Mouse (Mus musculus) forebrain, embryonic 16.5 days (tissue): ENCODE measurements around the gene Ccdc63. TPM values are rescaled to one million over a fixed set of nuclear protein-coding genes. Genes with fewer than 3 reads are reported as not detected.

Experiments
- ATAC-seq: fragments of 200-750 bp; cut with Nextera tagmentation; 2 replicates; pipeline ENCODE4 v1.8.0; 2017; ENCODE audit warnings: mild to moderate bottlenecking, moderate library complexity
- H3K27ac ChIP-seq: fragments of 300-500 bp; sonication (generic); 2 replicates; pipeline ENCODE4 v1.5.1; 2014; ENCODE audit warnings: low read length, control low read depth
- H3K27me3 ChIP-seq: fragments of 300-500 bp; sonication (generic); replicated peaks from 2 replicates; pipeline ENCODE4 v1.6.1; 2014; ENCODE audit warnings: low read length; ENCODE audit not compliant: control insufficient read depth, insufficient read depth
- H3K36me3 ChIP-seq: fragments of 300-500 bp; sonication (generic); 2 replicates; pipeline ENCODE4 v1.6.1; 2014; ENCODE audit not compliant: control insufficient read depth, insufficient read depth
- H3K4me1 ChIP-seq: fragments of 300-500 bp; sonication (generic); replicated peaks from 2 replicates; pipeline ENCODE4 v1.6.1; 2014; ENCODE audit warnings: low read length; ENCODE audit not compliant: control insufficient read depth, insufficient read depth
- H3K4me2 ChIP-seq: fragments of 300-500 bp; sonication (generic); 2 replicates; pipeline ENCODE4 v1.6.1; 2014; ENCODE audit warnings: mild to moderate bottlenecking, low read length, control low read depth
- H3K4me3 ChIP-seq: fragments of 300-500 bp; sonication (generic); replicated peaks from 2 replicates; pipeline ENCODE4 v1.5.1; 2014; ENCODE audit warnings: mild to moderate bottlenecking, low read length, control low read depth
- H3K9ac ChIP-seq: fragments of 300-500 bp; sonication (generic); replicated peaks from 2 replicates; pipeline ENCODE4 v1.6.1; 2014; ENCODE audit warnings: low read depth, low read length, control low read depth
- H3K9me3 ChIP-seq: fragments of 300-500 bp; sonication (generic); 2 replicates; pipeline ENCODE4 v1.6.1; 2016; ENCODE audit warnings: low read length; ENCODE audit not compliant: control insufficient read depth
- WGBS: fragments of 180-500 bp; shearing (Covaris S2); extraction: QIAGEN DNeasy Blood & Tissue Kit; methylation state at CpG from one replicate; pipeline ENCODE4 v1.1.7; 2014; 5-methylcytosine and 5-hydroxymethylcytosine counted together
- polyA plus RNA-seq: library from polyadenylated mRNA; unstranded; fragments of >200 nt; fragmentation: Nextera tagmentation; extraction: Ambion mirVana; gene quantifications from 2 replicates; pipeline ENCODE4 v1.2.1, GENCODE M21; 2015

Gene Ccdc63
- polyA plus RNA-seq, 1 experiment from 2014 or later: not detected

DNA sequence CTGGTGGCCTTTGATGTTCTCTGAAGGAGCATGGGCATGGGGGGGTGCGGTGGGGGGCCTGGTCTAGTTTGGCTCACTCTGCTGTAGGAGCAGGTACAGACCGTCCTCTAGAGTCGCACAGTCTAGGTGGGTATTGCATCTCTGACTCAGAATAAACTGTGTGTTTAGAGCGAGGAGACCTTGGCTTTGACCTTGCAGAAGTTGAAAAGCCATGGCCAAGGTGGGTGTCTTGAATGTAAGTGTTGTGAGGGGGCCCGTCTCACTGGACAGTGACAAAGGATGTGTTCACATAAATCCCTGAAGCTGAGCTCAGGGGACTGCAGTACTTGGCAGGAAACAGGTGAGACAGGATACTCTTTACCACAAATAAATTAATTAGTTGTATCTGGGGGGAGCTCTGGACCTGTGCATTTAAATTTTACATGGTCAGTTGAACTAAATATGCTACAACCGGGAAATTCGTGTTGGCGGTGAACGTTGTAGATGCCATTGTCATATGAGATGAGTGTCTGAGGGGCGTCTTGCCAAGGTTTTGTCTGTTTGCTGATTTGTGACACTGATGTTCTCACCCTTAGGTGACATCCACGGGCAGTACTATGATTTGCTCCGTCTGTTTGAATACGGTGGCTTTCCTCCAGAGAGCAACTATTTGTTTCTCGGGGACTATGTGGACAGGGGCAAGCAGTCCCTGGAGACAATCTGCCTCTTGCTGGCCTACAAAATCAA, 27.9 kb upstream of the Ccdc63 start:
- Histone ChIP-seq H3K4me1 (peaks cover 43% of the 10 kb centered on the region), H3K9ac (no peak overlapping the region), H3K9me3 (no peaks in the 10 kb centered on the region), H3K4me2 (no peak overlapping the region), H3K36me3 (peaks cover 37% of the 10 kb centered on the region), H3K4me3 (no peak overlapping the region), H3K27ac (no peak overlapping the region), H3K27me3 (no peaks in the 10 kb centered on the region)
- 90% methylated on average over 13 of the region's 14 CpGs for WGBS
- ATAC-seq: no peak

DNA sequence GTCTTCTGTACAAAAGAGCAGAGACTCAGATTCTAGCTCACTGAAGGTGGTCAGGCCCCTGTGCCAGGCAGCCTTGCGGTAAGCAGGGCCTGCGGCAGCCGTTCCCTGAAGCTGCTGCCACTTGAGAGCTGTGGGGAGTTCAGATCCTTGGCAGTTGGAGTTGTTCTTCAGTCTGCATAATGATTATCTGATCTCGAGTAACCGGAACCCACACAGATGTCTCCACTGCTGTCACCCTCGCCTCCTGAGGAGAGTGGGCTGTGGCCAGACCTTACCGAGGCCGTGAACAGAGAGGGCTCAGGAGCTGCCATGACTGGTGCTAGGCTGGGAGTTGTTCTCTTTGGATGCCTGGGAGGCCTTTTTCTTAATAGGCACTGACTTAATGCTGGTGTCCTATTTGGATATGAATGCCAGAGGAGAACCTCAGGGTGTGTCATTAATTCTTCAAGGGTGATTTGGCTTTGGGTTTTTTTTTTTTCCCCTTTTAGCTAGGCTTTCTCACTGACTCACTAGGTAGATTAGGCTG, 26.1 kb upstream of the Ccdc63 start:
- H3K9me3 ChIP-seq: no peaks in the 10 kb centered on the region
- 21% methylated on average over 8 of the region's 8 CpGs for WGBS
- ATAC-seq: peak; percentile 25; the same call in 1 of the 2 replicates
- H3K27ac ChIP-seq: peak overlapping the region; percentile 71
- no peaks in the 10 kb centered on the region for H3K27me3 ChIP-seq
- peak overlapping the region; percentile 17; the same call in 1 of the 2 replicates for H3K4me3 ChIP-seq
- H3K9ac ChIP-seq: peak overlapping the region; percentile 42
- H3K4me2 ChIP-seq: peak overlapping the region; percentile 31
- H3K36me3 ChIP-seq: peaks cover 28% of the 10 kb centered on the region
- peaks cover 61% of the 10 kb centered on the region for H3K4me1 ChIP-seq

DNA sequence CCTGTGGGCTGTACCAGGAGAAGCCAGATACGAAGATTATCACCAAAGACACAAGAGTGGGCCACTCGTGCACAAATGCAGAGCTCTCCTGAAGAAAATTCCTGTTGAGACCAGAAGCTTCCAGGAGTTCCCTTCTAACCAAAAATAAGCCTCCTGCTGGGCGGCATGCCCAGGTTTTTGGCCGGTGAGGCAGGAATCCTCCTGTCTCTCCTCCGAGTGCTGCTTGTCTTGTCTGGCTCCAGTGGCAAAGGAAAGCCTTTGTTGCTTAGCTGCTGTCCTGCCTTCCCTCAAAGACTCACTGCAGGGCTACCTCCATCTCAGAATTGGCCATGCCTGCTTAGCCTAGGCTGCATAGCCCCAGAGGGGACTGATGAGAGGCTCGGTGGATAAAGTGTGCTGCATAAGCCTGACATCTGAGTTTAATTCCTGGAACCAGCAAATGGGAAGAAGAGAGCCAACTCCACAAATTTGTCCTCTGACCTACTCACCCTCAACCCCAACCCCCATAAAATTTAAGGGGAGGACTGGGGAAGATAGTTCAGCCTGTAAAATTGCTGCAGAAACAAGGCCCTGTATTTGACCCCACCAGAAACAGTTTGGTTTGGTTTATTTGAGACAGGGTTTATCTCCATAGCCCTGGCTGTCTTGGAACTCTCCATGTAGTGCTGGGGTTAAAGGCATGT, 24.8 kb upstream of the Ccdc63 start:
- H3K9me3 ChIP-seq: no peaks in the 10 kb centered on the region
- peaks cover 74% of the 10 kb centered on the region for H3K4me1 ChIP-seq
- peak overlapping the region; percentile 50 for H3K27ac ChIP-seq
- peak overlapping the region; percentile 37 for H3K9ac ChIP-seq
- ATAC-seq: no peak
- H3K4me3 ChIP-seq: no peak overlapping the region
- WGBS: 42% methylated on average over 6 of the region's 6 CpGs
- no peaks in the 10 kb centered on the region for H3K27me3 ChIP-seq
- no peak overlapping the region for H3K4me2 ChIP-seq
- H3K36me3 ChIP-seq: peaks cover 19% of the 10 kb centered on the region

DNA sequence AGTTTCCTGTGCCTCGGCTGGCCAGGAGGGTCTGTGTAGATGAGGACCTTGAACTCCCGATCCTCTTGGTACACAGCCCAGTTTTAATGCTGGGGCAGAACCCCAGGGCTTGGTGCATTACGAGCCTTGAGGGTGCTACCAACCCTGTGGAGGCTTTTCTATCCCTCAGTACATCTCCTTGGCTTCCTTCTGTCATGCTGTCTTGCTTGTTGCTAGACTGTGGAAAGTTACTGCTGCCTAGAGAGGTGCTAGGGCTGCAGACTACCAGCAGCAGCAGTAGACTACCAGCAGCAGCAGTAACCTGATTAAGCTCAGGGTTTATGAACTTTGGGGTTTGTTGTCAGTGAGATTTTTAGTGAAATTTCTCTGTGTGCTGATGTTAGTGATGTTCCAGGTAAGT, 23.4 kb upstream of the Ccdc63 start:
- Histone ChIP-seq H3K36me3 (peaks cover 11% of the 10 kb centered on the region; the same call in 1 of the 2 replicates), H3K4me3 (no peak overlapping the region), H3K4me2 (0 out of 2 replicates have a peak overlapping the region, but pooled peaks have one; percentile 7), H3K27ac (0 out of 2 replicates have a peak overlapping the region, but pooled peaks have one; percentile 14), H3K9ac (no peak overlapping the region), H3K9me3 (no peaks in the 10 kb centered on the region), H3K27me3 (no peaks in the 10 kb centered on the region), H3K4me1 (peaks cover 86% of the 10 kb centered on the region)
- no peak for ATAC-seq
- 61% methylated on average over 3 of the region's 3 CpGs for WGBS

DNA sequence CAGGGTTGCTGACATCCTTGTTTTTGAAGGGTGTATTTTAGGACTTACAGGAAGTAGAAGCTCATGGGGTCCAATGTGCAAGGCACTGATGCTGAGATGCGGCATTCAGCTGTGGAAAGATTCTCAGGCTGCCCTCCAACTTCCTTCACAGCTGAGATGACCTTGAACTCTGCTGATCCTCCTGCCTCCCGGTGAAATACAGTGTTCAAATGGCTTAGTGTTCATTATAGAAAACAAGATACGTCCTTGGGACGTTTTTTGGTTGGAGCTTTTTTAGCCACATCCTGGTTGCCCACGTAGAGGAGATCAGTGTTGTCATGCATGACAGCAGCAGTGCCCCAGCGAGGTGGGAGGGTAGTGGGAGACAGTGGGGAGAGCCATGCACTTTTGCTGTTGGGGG, 22.6 kb upstream of the Ccdc63 start:
- Histone ChIP-seq H3K9ac (no peak overlapping the region), H3K4me3 (no peak overlapping the region), H3K27me3 (no peaks in the 10 kb centered on the region), H3K27ac (no peak overlapping the region), H3K36me3 (peaks cover 5% of the 10 kb centered on the region; the same call in 1 of the 2 replicates), H3K4me1 (peaks cover 86% of the 10 kb centered on the region), H3K4me2 (no peak overlapping the region), H3K9me3 (no peaks in the 10 kb centered on the region)
- 54% methylated on average over 6 of the region's 6 CpGs for WGBS
- ATAC-seq: no peak

DNA sequence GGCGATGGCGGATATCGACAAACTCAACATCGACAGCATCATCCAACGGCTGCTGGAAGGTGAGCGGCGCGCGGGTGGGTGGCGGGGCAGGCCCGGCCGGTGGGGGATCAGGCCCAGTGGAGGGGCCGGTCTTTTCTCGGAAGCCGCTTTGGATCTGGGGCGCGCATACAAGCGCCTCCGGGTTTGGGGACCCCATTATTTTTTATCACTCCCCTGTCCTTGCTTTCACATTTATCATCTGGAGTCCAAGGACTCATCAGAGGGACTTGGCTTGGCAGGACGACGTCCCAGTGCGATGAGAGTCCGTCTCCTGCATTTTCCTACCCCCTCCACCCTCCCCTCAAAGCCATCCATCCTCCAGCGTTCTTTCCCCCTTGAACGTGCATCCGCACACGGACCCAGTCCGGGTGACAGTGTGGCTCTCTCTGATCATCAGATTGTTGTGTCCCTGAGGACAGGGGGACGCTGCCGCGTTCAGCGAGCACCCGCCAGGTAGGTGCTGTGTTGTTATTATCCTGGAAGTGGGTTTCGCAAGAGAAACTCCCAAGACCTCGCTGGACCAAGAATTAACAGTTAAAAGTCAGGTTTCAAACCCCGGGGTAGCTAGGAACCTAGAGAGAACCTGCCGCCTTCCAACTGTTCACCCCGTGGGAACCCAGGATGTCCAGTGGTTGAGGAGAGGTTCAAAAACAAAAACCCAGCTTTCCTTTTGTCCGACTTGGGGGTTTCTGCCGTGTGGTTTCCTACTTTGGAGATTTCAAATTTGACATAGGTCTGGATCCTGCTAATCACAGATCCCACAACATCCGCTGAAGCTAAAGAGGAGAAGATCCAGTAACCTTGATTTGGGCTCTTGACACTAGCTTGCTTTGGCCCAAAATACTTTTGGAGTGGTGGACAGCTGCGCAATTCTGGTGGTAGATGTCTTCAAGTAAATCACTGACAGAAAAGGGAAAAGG, 18.2 kb upstream of the Ccdc63 start:
- peaks cover 50% of the 10 kb centered on the region for H3K4me1 ChIP-seq
- peak overlapping the region; percentile 89 for H3K9ac ChIP-seq
- no peaks in the 10 kb centered on the region for H3K27me3 ChIP-seq
- 2% methylated on average over 41 of the region's 42 CpGs for WGBS
- H3K4me3 ChIP-seq: peak overlapping the region; percentile 99
- H3K36me3 ChIP-seq: peaks cover 3% of the 10 kb centered on the region; the same call in 1 of the 2 replicates
- ATAC-seq: peak; percentile 34
- peak overlapping the region; percentile 83 for H3K27ac ChIP-seq
- H3K4me2 ChIP-seq: peak overlapping the region; percentile 91
- no peaks in the 10 kb centered on the region for H3K9me3 ChIP-seq

DNA sequence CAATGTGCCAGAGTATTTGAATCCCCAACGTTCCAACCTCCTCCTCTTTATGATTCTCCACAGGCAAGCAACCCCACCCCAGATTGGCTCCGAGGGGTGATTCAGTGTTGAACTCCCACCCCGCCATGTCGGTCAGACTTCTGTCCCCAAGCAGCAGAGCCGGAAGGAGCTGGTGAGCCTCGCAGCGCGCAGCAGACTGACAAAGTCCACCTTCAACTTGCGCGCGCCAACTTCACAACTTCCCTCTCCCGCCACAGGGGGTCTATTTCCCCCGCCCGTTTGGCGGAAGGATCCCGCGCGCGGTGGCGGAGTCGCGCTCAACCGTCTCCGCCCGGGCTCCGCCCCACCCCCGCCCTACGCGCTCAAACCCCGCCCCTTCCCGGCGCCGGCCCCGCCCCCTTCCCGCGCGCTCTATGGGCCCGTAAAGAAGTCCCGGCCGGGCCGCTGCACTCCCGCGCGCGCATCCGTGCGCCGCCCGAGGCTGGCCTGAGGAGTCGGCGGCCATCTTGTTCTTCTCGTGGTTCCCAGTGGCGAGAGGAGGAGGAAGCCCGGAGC, 17.3 kb upstream of the Ccdc63 start, which contains the start of gene Ppp1cc:
TSS of gene Ppp1cc (plus strand) at position 452 of the 555 bp plus-strand sequence.
- peak within 1 kb of the TSS; percentile 99 for H3K4me3 ChIP-seq
- H3K4me1 ChIP-seq: peaks cover 42% of the 10 kb centered on the region
- no peaks in the 10 kb centered on the region for H3K27me3 ChIP-seq
- ATAC-seq: peak; percentile 95
- peak within 1 kb of the TSS; percentile 91 for H3K4me2 ChIP-seq
- H3K27ac ChIP-seq: peak within 1 kb of the TSS; percentile 83
- H3K9ac ChIP-seq: peak within 1 kb of the TSS; percentile 89
- under 1% methylated on average over 50 of the region's 54 CpGs for WGBS
- peaks cover 3% of the 10 kb centered on the region; the same call in 1 of the 2 replicates for H3K36me3 ChIP-seq
- H3K9me3 ChIP-seq: no peaks in the 10 kb centered on the region

DNA sequence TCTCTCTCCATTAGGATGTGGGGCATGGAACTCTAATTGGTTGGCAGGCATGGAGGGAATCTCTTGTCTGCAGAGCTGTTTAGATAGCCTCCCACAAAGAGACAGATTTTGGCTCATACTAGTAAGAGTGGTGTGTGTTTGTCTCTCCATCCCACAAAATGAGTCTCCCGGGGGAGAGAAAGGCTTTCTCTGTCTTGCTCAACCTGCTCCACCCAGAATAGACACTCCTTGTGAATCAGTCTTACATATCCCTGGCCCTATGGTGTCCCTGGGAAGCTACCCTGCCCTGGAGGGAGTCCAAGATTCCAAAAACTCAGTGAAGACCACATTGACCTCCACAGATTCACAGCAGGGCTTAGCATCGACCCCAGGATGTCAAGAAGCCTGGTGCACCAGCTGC, 15.9 kb upstream of the Ccdc63 start:
- H3K9ac ChIP-seq: no peak overlapping the region
- no peak overlapping the region for H3K4me3 ChIP-seq
- peaks cover 28% of the 10 kb centered on the region for H3K4me1 ChIP-seq
- H3K27ac ChIP-seq: no peak overlapping the region
- no peak for ATAC-seq
- no peaks in the 10 kb centered on the region for H3K36me3 ChIP-seq
- WGBS: 81% methylated on average over 2 of the region's 2 CpGs
- no peak overlapping the region for H3K4me2 ChIP-seq
- H3K9me3 ChIP-seq: no peaks in the 10 kb centered on the region
- H3K27me3 ChIP-seq: no peaks in the 10 kb centered on the region
